ENCODE assay signal across 8 mouse cellular contexts in genomic region chr14:59478699-59479098, GRCm38 (mm10). TPM values are rescaled to one million over a fixed set of nuclear protein-coding genes. Genes with fewer than 3 reads are reported as not detected.
A peak's percentile ranks its signal among the peaks of the same experiment; 100 is the strongest.
DNase-seq lines count a peak whose midpoint lies in the region; ATAC-seq and TF ChIP-seq lines count a peak whose summit lies in the region.

No protein-coding gene starts in this region.

- H3K9me3 ChIP-seq in hindbrain, postnatal 0 days (ENCODE audit: low read length): no peaks in the 10 kb centered on the region
- H3K9me3 ChIP-seq in hindbrain, embryonic 16.5 days (ENCODE audit: control insufficient read depth, low read length): no peaks in the 10 kb centered on the region
- no peaks in the 10 kb centered on the region for H3K9me3 ChIP-seq in heart, embryonic 14.5 days (ENCODE audit: control insufficient read depth, low read length)

- H3K4me2 ChIP-seq in hindbrain, postnatal 0 days (ENCODE audit: low read depth, low read length): peak overlapping the region; percentile 7; the same call in 1 of the 2 replicates
- H3K4me2 ChIP-seq in hindbrain, embryonic 16.5 days (ENCODE audit: low read length): no peak overlapping the region
- H3K4me2 ChIP-seq in heart, embryonic 14.5 days (ENCODE audit: low read length): peak overlapping the region; percentile 56

- no peaks in the 10 kb centered on the region for H3K27me3 ChIP-seq in hindbrain, postnatal 0 days (ENCODE audit: insufficient read depth, low read length)
- H3K27me3 ChIP-seq in hindbrain, embryonic 16.5 days (replicated peaks; ENCODE audit: control insufficient read depth, insufficient read depth, low read length): no peaks in the 10 kb centered on the region
- H3K27me3 ChIP-seq in heart, embryonic 14.5 days (ENCODE audit: control insufficient read depth, insufficient read depth, low read length): no peaks in the 10 kb centered on the region

- no peak overlapping the region for H3K4me3 ChIP-seq in hindbrain, postnatal 0 days (ENCODE audit: low read length)
- H3K4me3 ChIP-seq in hindbrain, embryonic 16.5 days (ENCODE audit: low read length): no peak overlapping the region
- peak overlapping the region; percentile 12 to 18; a peak in 2 of 4 replicates for H3K4me3 ChIP-seq in heart, embryonic 14.5 days (ENCODE audit: control insufficient read depth in 1 of 2, insufficient read depth in 1 of 2, low read depth in 1 of 2, low read length in 2 of 2)

- no peaks in the 10 kb centered on the region for H3K4me1 ChIP-seq in hindbrain, postnatal 0 days (ENCODE audit: insufficient read depth, low read length)
- no peaks in the 10 kb centered on the region for H3K4me1 ChIP-seq in hindbrain, embryonic 16.5 days (ENCODE audit: control insufficient read depth, insufficient read depth, low read depth, low read length)
- peaks cover 0 to 4% of the 10 kb centered on the region in 2 experiments; a peak in 2 of 4 replicates for H3K4me1 ChIP-seq in heart, embryonic 14.5 days (ENCODE audit: control insufficient read depth in 2 of 2, insufficient read depth in 2 of 2, low read length in 2 of 2)

- DNase-seq in hindbrain, postnatal 0 days (ENCODE audit: low spot score): peak; percentile 7
- DNase-seq in adrenal gland, postnatal 14 days: peak; percentile 9
- DNase-seq in layer of hippocampus, postnatal 14 days (ENCODE audit: low spot score in 2 of 2): peak; percentile 3 to 7
- DNase-seq in natural killer cell, adult 2 months (ENCODE audit: low spot score in 2 of 2): no peak

- 55% methylated on average over 6 of the region's 6 CpGs for WGBS in hindbrain, postnatal 0 days
- 58% methylated on average over 6 of the region's 6 CpGs for WGBS in hindbrain, embryonic 16.5 days
- 8% methylated on average over 6 of the region's 6 CpGs for WGBS in heart, embryonic 14.5 days

- H3K9ac ChIP-seq in hindbrain, postnatal 0 days (replicated peaks; ENCODE audit: low read length): no peak overlapping the region
- H3K9ac ChIP-seq in hindbrain, embryonic 16.5 days (ENCODE audit: low read depth, low read length): no peak overlapping the region
- H3K9ac ChIP-seq in heart, embryonic 14.5 days (ENCODE audit: low read length): peak overlapping the region; percentile 53

- TF ChIP-seq CTCF in hindbrain, postnatal 0 days (IDR thresholded peaks at IDR 0.05; ENCODE audit: low read depth): no peak

- H3K27ac ChIP-seq in hindbrain, postnatal 0 days: peak overlapping the region; percentile 36; the same call in 1 of the 2 replicates
- H3K27ac ChIP-seq in hindbrain, embryonic 16.5 days (ENCODE audit: low read depth, low read length): no peak overlapping the region
- peak overlapping the region; percentile 68 to 73 for H3K27ac ChIP-seq in heart, embryonic 14.5 days (replicated peaks in 1 of 2; ENCODE audit: control insufficient read depth in 1 of 2, insufficient read depth in 1 of 2, low read depth in 2 of 2, low read length in 2 of 2)

- no peak for ATAC-seq in hindbrain, postnatal 0 days
- no peak for ATAC-seq in hindbrain, embryonic 16.5 days
- ATAC-seq in heart, embryonic 14.5 days (ENCODE audit: insufficient number of reproducible peaks, insufficient read depth, low FRiP score, low read depth): no peak
- ATAC-seq in megakaryocyte-erythroid progenitor cell, adult 5-6 weeks (replicated peaks; ENCODE audit: low FRiP score, low TSS enrichment, poor library complexity, severe bottlenecking): no peak
- no peak for ATAC-seq in erythroid progenitor cell, adult 5-6 weeks (replicated peaks; ENCODE audit: low FRiP score, poor library complexity, severe bottlenecking)

- H3K36me3 ChIP-seq in hindbrain, postnatal 0 days (ENCODE audit: insufficient read depth, low read length): no peaks in the 10 kb centered on the region
- H3K36me3 ChIP-seq in hindbrain, embryonic 16.5 days (ENCODE audit: control insufficient read depth, insufficient read depth, low read length): no peaks in the 10 kb centered on the region
- no peaks in the 10 kb centered on the region for H3K36me3 ChIP-seq in heart, embryonic 14.5 days (ENCODE audit: control insufficient read depth, insufficient read depth, low read length)

RNA-seq across cellular contexts. Expression of gene Cab39l, which starts 37.9 kb away (rescaled TPM):
- total RNA-seq in hindbrain, postnatal 0 days (2014; rRNA removed): 16.9 and 22.1 TPM in 2 replicates
- 32.4 and 35.2 TPM in 2 replicates for polyA plus RNA-seq in hindbrain, postnatal 0 days (2015; fragmentation: Nextera tagmentation; extraction: Ambion mirVana)
- polyA plus RNA-seq in hindbrain, embryonic 16.5 days (2015; fragmentation: Nextera tagmentation; extraction: Ambion mirVana): 29.8 and 31.9 TPM in 2 replicates
- 34.5 and 42.0 TPM in 2 replicates for total RNA-seq in adrenal gland, postnatal 14 days (2021)
- 25.2 and 26.5 TPM in 2 replicates for polyA plus RNA-seq in heart, embryonic 14.5 days (2014; fragmentation: Nextera tagmentation; extraction: Ambion mirVana)
- total RNA-seq in layer of hippocampus, postnatal 14 days (2021): 10 to 100 TPM; 18.3 to 33.8 TPM
- total RNA-seq in megakaryocyte-erythroid progenitor cell, adult 5-6 weeks (2014; fragmentation: Nextera tagmentation): 29.7 and 30.6 TPM in 2 replicates
- 27.3 and 29.4 TPM in 2 replicates for total RNA-seq in megakaryocyte-erythroid progenitor cell, adult 5-6 weeks (2017)
- total RNA-seq in erythroid progenitor cell, adult 5-6 weeks (2015; ENCODE audit: low replicate concordance): 18.4 and 28.1 TPM in 2 replicates
- 17.4 and 31.6 TPM in 2 replicates for total RNA-seq in erythroid progenitor cell, adult 5-6 weeks (2017; ENCODE audit: low replicate concordance)

RNA-seq across cellular contexts. Expression of gene Setdb2, which starts 38.0 kb away (rescaled TPM):
- total RNA-seq in hindbrain, postnatal 0 days (2014; rRNA removed): 4.2 and 6.5 TPM in 2 replicates
- 4.4 and 5.6 TPM in 2 replicates for polyA plus RNA-seq in hindbrain, postnatal 0 days (2015; fragmentation: Nextera tagmentation; extraction: Ambion mirVana)
- polyA plus RNA-seq in hindbrain, embryonic 16.5 days (2015; fragmentation: Nextera tagmentation; extraction: Ambion mirVana): 4.4 and 6.0 TPM in 2 replicates
- 9.2 and 12.7 TPM in 2 replicates for total RNA-seq in adrenal gland, postnatal 14 days (2021)
- 6.8 and 8.3 TPM in 2 replicates for polyA plus RNA-seq in heart, embryonic 14.5 days (2014; fragmentation: Nextera tagmentation; extraction: Ambion mirVana)
- total RNA-seq in layer of hippocampus, postnatal 14 days (2021): 1 to 10 TPM; 6.7 to 7.1 TPM
- total RNA-seq in megakaryocyte-erythroid progenitor cell, adult 5-6 weeks (2014; fragmentation: Nextera tagmentation): 31.6 and 42.2 TPM in 2 replicates
- 39.8 and 41.4 TPM in 2 replicates for total RNA-seq in megakaryocyte-erythroid progenitor cell, adult 5-6 weeks (2017)
- total RNA-seq in erythroid progenitor cell, adult 5-6 weeks (2015; ENCODE audit: low replicate concordance): 31.0 and 37.5 TPM in 2 replicates
- 16.6 and 26.7 TPM in 2 replicates for total RNA-seq in erythroid progenitor cell, adult 5-6 weeks (2017; ENCODE audit: low replicate concordance)

Comparison
In these comparisons a context has a peak if more than half of its experiments do, and no peak if none do; other contexts are left out.
1. DNase-seq: peak in hindbrain, postnatal 0 days (single experiment), adrenal gland, postnatal 14 days (single experiment) and layer of hippocampus, postnatal 14 days (2 of 2); none in natural killer cell, adult 2 months (0 of 2).
2. H3K4me3 ChIP-seq: peak in heart, embryonic 14.5 days (2 of 2); none in hindbrain, postnatal 0 days (single experiment) and hindbrain, embryonic 16.5 days (single experiment).